Comparison of ENCODE assay signal across 20 mouse cellular contexts in the genomic region with DNA sequence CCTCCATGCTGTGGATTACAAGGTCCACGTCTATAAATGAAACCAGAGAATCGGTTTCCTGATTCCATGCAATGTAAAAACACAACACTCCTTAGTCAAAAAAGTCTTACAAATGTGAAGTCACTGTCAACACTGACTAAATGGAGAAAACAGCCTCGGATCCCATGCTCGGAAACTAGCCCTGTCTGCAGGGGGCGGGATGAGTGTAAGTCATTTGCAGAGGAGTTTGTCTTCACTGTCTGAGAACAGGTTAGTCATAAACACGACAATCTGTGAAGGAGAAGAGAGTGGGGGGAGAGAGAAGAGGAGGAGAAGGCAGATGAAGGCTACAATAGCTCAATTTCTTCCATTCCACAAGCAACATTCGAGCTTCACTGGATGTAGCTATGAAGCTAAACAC.
"Had no signal": no experiment of that assay in that cellular context is flagged by ENCODE, and none has a peak within 500 bp of the region (broad histone marks: within the 10 kb centered on the region; RNA-seq: fewer than 3 reads in every experiment).

No protein-coding gene starts in this region.

- DNase-seq: cerebellum, adult 8-10 months; cerebellum, adult 9-10 months; cerebellum, adult 9-11 months; cerebellum, postnatal 10 days; cerebellum, postnatal 14 days; cerebellum, postnatal 25 days; embryo, embryonic 11 days; forebrain, postnatal 0 days; gastrocnemius, adult 2 months; gastrocnemius, postnatal 10 days; gastrocnemius, postnatal 14 days; gastrocnemius, postnatal 25 days; gastrocnemius, postnatal 36 days; heart, adult 11 months; heart, adult 18-20 months; heart, adult 2 months had no signal

- ATAC-seq: forebrain, embryonic 13.5 days; forebrain, embryonic 14.5 days; forebrain, embryonic 15.5 days; forebrain, embryonic 16.5 days; forebrain, postnatal 0 days had no signal
